ENCODE assay signal across 23 mouse cellular contexts in the genomic region with DNA sequence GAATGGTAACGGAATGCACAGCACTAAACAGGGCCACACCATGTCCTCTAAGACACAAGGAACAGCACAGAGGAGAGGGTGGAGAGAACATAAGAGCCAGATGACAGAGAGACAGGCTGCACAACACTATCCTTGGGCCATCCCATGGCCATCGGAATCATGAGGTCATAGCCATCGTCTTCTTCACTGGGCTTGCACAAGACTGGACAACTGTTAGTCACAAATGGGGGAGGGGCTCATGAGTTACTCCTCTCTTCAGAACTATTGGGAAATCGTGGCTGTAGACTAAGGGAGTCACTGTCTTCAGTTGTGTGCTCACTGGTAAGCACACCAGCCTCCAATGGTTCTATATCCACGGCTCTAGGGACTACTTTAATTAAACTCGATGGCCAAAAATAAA.
"Had no signal": no experiment of that assay in that cellular context is flagged by ENCODE, and none has a peak within 500 bp of the region (broad histone marks: within the 10 kb centered on the region; RNA-seq: fewer than 3 reads in every experiment).

No protein-coding gene starts in this region.

- H3K4me2 ChIP-seq: kidney, embryonic 15.5 days; limb, embryonic 13.5 days; liver, embryonic 12.5 days; liver, embryonic 15.5 days; lung, embryonic 15.5 days; midbrain, embryonic 13.5 days; neural tube, embryonic 13.5 days had no signal

- ATAC-seq: liver, embryonic 12.5 days; midbrain, embryonic 13.5 days; midbrain, embryonic 16.5 days had no signal

- H3K4me1 ChIP-seq: liver, embryonic 12.5 days; liver, embryonic 15.5 days; lung, embryonic 15.5 days; megakaryocyte, embryonic 14.5 days had no signal

- H3K36me3 ChIP-seq: limb, embryonic 13.5 days; liver, embryonic 12.5 days; liver, embryonic 15.5 days; lung, embryonic 15.5 days; midbrain, embryonic 10.5 days; midbrain, embryonic 13.5 days; neural tube, embryonic 13.5 days had no signal

- H3K9ac ChIP-seq: kidney, embryonic 15.5 days; limb, embryonic 13.5 days; liver, embryonic 12.5 days; liver, embryonic 15.5 days; lung, embryonic 15.5 days; midbrain, embryonic 13.5 days; neural tube, embryonic 13.5 days had no signal

- H3K4me3 ChIP-seq: kidney, embryonic 15.5 days; left cerebral cortex, adult 2 months; limb, embryonic 10.5 days; limb, embryonic 13.5 days; liver, embryonic 12.5 days; liver, embryonic 15.5 days; lung, embryonic 15.5 days; megakaryocyte, embryonic 14.5 days; midbrain, embryonic 10.5 days; midbrain, embryonic 13.5 days; myocyte; neural tube, embryonic 13.5 days had no signal

- H3K9me3 ChIP-seq: kidney, embryonic 15.5 days; limb, embryonic 10.5 days; limb, embryonic 13.5 days; liver, embryonic 12.5 days; liver, embryonic 15.5 days; lung, embryonic 15.5 days; midbrain, embryonic 10.5 days; midbrain, embryonic 13.5 days; neural tube, embryonic 13.5 days had no signal

- H3K27me3 ChIP-seq: kidney, embryonic 15.5 days; limb, embryonic 13.5 days; liver, embryonic 12.5 days; liver, embryonic 15.5 days; lung, embryonic 15.5 days; megakaryocyte, embryonic 14.5 days; midbrain, embryonic 13.5 days; neural tube, embryonic 13.5 days had no signal

- DNase-seq: kidney, postnatal 10 days; kidney, postnatal 36 days; layer of hippocampus, postnatal 36 days; liver; lung, adult 18-20 months; lung, postnatal 10 days; lung, postnatal 36 days; retina, postnatal 1 day; thymus, adult 18-20 months; thymus, postnatal 36 days had no signal

- H3K27ac ChIP-seq: kidney, embryonic 15.5 days; left cerebral cortex, adult 2 months; limb, embryonic 10.5 days; limb, embryonic 13.5 days; liver, embryonic 12.5 days; liver, embryonic 15.5 days; lung, embryonic 15.5 days; midbrain, embryonic 10.5 days; midbrain, embryonic 13.5 days; neural tube, embryonic 13.5 days had no signal
